Mouse (Mus musculus) neural tube, embryonic 15.5 days (tissue): ENCODE measurements at regions not wholly inside any gene's neighbourhood (a gene's known extent, or its start where the extent isn't known, plus 50 kb on each side); places are given as distances from the start of the nearest gene placed in this dataset.
"Not testable (repeated sequence)": the region's sequence is repeated elsewhere in the genome, so short reads cannot be mapped to it uniquely, and the experiment has no call there.

Experiments used
- ATAC-seq: fragments of 200-750 bp; cut with Nextera tagmentation; 2 replicates; pipeline ENCODE4 v1.8.0; 2017; ENCODE audit warnings: mild to moderate bottlenecking, moderate TSS enrichment, moderate library complexity; ENCODE audit not compliant: low FRiP score
- H3K27ac ChIP-seq: fragments of 300-500 bp; sonication (generic); replicated peaks from 2 replicates; pipeline ENCODE4 v1.5.1; 2015; ENCODE audit warnings: mild to moderate bottlenecking, inconsistent platforms
- H3K27me3 ChIP-seq: fragments of 300-500 bp; sonication (generic); replicated peaks from 2 replicates; pipeline ENCODE4 v1.6.1; 2015; ENCODE audit warnings: inconsistent platforms
- H3K36me3 ChIP-seq: fragments of 300-500 bp; sonication (generic); 2 replicates; pipeline ENCODE4 v1.6.1; 2015; ENCODE audit warnings: inconsistent platforms
- H3K4me1 ChIP-seq: fragments of 300-500 bp; sonication (generic); 2 replicates; pipeline ENCODE4 v1.6.1; 2015; ENCODE audit warnings: inconsistent platforms
- H3K4me2 ChIP-seq: fragments of 300-500 bp; sonication (generic); 2 replicates; pipeline ENCODE4 v1.6.1; 2015; ENCODE audit warnings: inconsistent platforms, mild to moderate bottlenecking, moderate library complexity
- H3K4me3 ChIP-seq: fragments of 300-500 bp; sonication (generic); replicated peaks from 2 replicates; pipeline ENCODE4 v1.5.1; 2015; ENCODE audit warnings: mild to moderate bottlenecking, inconsistent platforms
- H3K9ac ChIP-seq: fragments of 300-500 bp; sonication (generic); replicated peaks from 2 replicates; pipeline ENCODE4 v1.6.1; 2015; ENCODE audit warnings: mild to moderate bottlenecking, inconsistent platforms
- H3K9me3 ChIP-seq: fragments of 300-500 bp; sonication (generic); replicated peaks from 2 replicates; pipeline ENCODE4 v1.6.1; 2016; ENCODE audit warnings: inconsistent platforms
- WGBS: fragments of 180-500 bp; shearing (Covaris S2); methylation state at CpG from one replicate; pipeline ENCODE4 v1.1.7; 2015; ENCODE audit warnings: mixed read lengths; 5-methylcytosine and 5-hydroxymethylcytosine counted together

- no peak overlapping the region for H3K9ac ChIP-seq
- no peak overlapping the region for H3K4me3 ChIP-seq
- no peaks in the 10 kb centered on the region for H3K4me1 ChIP-seq
- H3K27ac ChIP-seq = no peak overlapping the region
- no peaks in the 10 kb centered on the region for H3K36me3 ChIP-seq
- H3K4me2 ChIP-seq = no peak overlapping the region
- 92% methylated on average over 1 of the region's 1 CpGs for WGBS
- no peaks in the 10 kb centered on the region for H3K9me3 ChIP-seq
- ATAC-seq = no peak
- no peaks in the 10 kb centered on the region for H3K27me3 ChIP-seq
Measured at GRCm38 (mm10) chr14:76936671-76937070, 99.9 kb upstream of the Ccdc122 start.

DNA sequence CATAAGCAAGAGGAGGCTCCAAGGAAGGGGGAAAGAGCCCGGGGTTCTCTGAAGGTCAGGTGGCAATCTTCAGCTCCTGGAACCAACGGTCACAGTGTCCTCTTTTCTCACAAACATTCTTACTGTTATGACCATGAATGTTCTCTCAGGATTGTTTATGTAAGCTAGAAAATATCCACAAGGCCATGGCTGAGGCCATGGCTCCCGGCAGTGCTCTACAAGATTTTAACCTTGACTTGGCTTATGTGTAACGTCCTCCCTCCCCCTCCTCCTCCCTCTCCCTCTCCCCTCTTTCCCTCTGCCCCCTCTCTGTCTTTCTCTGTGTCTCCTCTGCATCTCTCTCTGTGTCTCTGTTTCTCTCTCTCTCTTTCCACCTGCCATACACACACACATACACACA lies 100.5 kb upstream of the Ccdc122 start:
- 77% methylated on average over 4 of the region's 4 CpGs for WGBS
- not testable (repeated sequence) for H3K4me1 ChIP-seq, H3K9me3 ChIP-seq, H3K4me3 ChIP-seq, ATAC-seq, H3K4me2 ChIP-seq, H3K36me3 ChIP-seq, H3K27me3 ChIP-seq, H3K9ac ChIP-seq, H3K27ac ChIP-seq

DNA sequence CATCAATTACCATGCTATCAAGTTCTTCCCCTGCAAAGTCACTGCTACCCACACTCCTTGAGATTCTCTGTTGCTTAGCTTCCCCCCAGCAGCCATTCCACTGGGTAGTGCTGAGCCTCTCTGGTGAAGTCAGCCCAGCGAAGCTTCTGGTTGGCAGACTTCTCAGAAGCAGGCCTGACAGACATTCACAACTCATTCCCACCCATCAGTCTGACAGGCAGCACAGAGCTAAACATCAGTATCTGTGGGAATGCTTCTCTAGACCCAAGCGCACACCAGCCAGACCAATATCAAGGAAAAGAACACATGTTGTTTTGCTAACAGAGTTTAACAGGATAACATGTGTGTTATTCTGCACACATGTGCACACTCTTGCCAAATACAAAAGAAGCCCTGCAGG lies 101.1 kb upstream of the Ccdc122 start:
- Histone ChIP-seq H3K4me1 (peaks cover 8% of the 10 kb centered on the region; the same call in 1 of the 2 replicates), H3K27ac (no peak overlapping the region), H3K36me3 (no peaks in the 10 kb centered on the region), H3K4me3 (no peak overlapping the region), H3K9ac (no peak overlapping the region), H3K4me2 (no peak overlapping the region), H3K9me3 (no peaks in the 10 kb centered on the region), H3K27me3 (no peaks in the 10 kb centered on the region)
- 83% methylated on average over 2 of the region's 2 CpGs for WGBS
- ATAC-seq = no peak

- no peak overlapping the region for H3K4me3 ChIP-seq
- H3K4me2 ChIP-seq = no peak overlapping the region
- peaks cover 11% of the 10 kb centered on the region; the same call in 1 of the 2 replicates for H3K4me1 ChIP-seq
- H3K27me3 ChIP-seq = no peaks in the 10 kb centered on the region
- WGBS = 72% methylated on average over 6 of the region's 6 CpGs
- H3K27ac ChIP-seq = no peak overlapping the region
- no peak for ATAC-seq
- H3K9ac ChIP-seq = no peak overlapping the region
- H3K36me3 ChIP-seq = no peaks in the 10 kb centered on the region
- no peaks in the 10 kb centered on the region for H3K9me3 ChIP-seq
Measured at GRCm38 (mm10) chr14:76932890-76933289, 103.7 kb upstream of the Ccdc122 start.

DNA sequence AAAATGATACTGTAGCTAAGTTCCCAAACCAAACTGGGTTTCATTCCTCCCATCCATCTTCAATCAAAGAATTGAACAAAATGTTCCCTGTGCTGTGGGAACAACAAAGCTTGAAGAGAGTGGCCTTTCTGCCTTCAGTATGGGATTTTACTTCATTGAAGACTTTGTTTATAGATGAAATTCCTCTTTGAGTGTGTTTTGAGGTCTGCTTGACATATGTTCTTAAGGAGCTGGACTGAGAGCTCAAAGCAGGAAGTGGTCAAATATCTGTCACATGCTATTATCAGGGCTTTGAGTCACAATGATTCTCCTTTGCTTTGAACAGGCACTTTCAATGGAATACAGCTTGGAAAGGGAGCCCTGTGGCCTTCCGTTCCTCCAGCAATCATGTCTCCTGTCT lies 105.2 kb upstream of the Ccdc122 start:
- H3K27ac ChIP-seq = peak overlapping the region; percentile 41
- H3K4me2 ChIP-seq = no peak overlapping the region
- ATAC-seq = no peak
- H3K27me3 ChIP-seq = no peaks in the 10 kb centered on the region
- H3K4me1 ChIP-seq = peaks cover 11% of the 10 kb centered on the region; the same call in 1 of the 2 replicates
- no peaks in the 10 kb centered on the region for H3K9me3 ChIP-seq
- H3K4me3 ChIP-seq = no peak overlapping the region
- H3K36me3 ChIP-seq = no peaks in the 10 kb centered on the region
- WGBS = 76% methylated on average over 1 of the region's 1 CpGs
- H3K9ac ChIP-seq = no peak overlapping the region

DNA sequence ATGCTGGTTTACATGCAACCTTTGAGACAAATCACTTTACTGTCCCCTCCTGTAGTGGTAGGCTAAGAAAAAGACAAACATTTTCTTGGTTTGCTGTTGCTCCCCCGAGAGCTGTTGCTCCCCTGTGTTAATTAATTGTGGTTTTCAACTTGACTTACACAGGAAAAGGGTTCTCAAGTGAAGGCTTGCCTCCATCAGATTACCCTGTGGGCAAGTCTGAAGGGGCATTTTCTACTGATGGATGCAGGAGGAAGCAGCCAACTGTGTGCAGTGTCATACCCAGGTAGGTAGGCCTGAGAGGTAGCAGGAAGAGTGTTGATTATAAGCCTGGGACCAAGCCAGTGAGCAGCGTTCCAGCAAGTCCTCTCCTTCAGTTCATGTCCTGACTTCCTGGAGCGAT lies 107.0 kb upstream of the Ccdc122 start:
- Histone ChIP-seq H3K27ac (no peak overlapping the region), H3K4me2 (no peak overlapping the region), H3K36me3 (no peaks in the 10 kb centered on the region), H3K9me3 (no peaks in the 10 kb centered on the region), H3K4me3 (no peak overlapping the region), H3K4me1 (peaks cover 11% of the 10 kb centered on the region; the same call in 1 of the 2 replicates), H3K9ac (no peak overlapping the region), H3K27me3 (no peaks in the 10 kb centered on the region)
- 85% methylated on average over 3 of the region's 3 CpGs for WGBS
- no peak for ATAC-seq

DNA sequence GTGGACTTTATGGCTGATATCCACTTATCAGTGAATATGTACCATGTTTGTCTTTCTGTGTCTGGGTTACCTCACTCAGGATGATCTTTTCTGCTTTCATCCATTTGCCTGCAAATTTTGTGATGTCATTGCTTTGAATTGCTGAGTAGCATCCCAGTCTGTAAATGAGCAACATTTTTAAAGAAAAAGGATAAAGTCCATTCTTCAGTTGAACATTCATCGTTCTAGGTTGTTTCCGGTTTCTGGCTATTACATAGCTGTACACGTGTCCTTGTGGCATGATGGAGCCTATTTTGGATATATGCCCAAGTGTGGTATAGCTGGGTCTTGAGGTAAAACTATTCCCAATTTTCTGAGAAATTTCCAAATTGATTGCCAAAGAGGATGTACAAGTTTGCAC lies 107.9 kb upstream of the Ccdc122 start:
- no peak overlapping the region for H3K4me2 ChIP-seq
- H3K36me3 ChIP-seq = no peaks in the 10 kb centered on the region
- 95% methylated on average over 3 of the region's 3 CpGs for WGBS
- no peaks in the 10 kb centered on the region for H3K27me3 ChIP-seq
- no peak overlapping the region for H3K9ac ChIP-seq
- ATAC-seq = no peak
- no peak overlapping the region for H3K4me3 ChIP-seq
- peaks cover 11% of the 10 kb centered on the region; the same call in 1 of the 2 replicates for H3K4me1 ChIP-seq
- H3K9me3 ChIP-seq = no peaks in the 10 kb centered on the region
- no peak overlapping the region for H3K27ac ChIP-seq

- Histone ChIP-seq H3K27me3 (no peaks in the 10 kb centered on the region), H3K9me3 (no peaks in the 10 kb centered on the region), H3K4me2 (no peak overlapping the region), H3K4me3 (no peak overlapping the region), H3K36me3 (no peaks in the 10 kb centered on the region), H3K9ac (no peak overlapping the region), H3K27ac (no peak overlapping the region), H3K4me1 (peaks cover 11% of the 10 kb centered on the region; the same call in 1 of the 2 replicates)
- WGBS = 79% methylated on average over 5 of the region's 5 CpGs
- ATAC-seq = no peak
Measured at GRCm38 (mm10) chr14:76927245-76927806, 109.2 kb upstream of the Ccdc122 start.

DNA sequence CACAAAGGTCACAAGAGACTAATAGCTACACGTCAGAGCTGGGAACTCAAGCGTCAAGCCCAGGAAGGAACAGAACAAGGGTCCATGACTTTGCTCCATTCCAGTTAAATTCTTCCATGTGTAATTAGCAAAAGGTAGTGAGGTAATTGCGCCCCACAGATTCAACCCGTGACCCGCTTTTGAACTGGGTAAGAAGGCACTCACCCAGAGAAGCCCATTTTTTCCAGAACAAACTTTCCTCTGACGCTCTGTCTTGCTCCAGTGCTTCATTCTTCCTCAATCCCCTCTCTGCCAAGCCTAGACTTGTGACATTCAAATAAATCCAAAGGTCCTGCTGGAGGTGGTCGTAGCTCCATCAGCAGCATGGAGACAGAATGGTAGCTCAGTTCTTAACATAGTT lies 110.2 kb upstream of the Ccdc122 start:
- H3K9ac ChIP-seq = no peak overlapping the region
- H3K27me3 ChIP-seq = no peaks in the 10 kb centered on the region
- peaks cover 9% of the 10 kb centered on the region; the same call in 1 of the 2 replicates for H3K4me1 ChIP-seq
- no peak overlapping the region for H3K4me3 ChIP-seq
- no peak for ATAC-seq
- H3K36me3 ChIP-seq = no peaks in the 10 kb centered on the region
- no peaks in the 10 kb centered on the region for H3K9me3 ChIP-seq
- H3K4me2 ChIP-seq = no peak overlapping the region
- WGBS = 88% methylated on average over 7 of the region's 7 CpGs
- H3K27ac ChIP-seq = no peak overlapping the region

DNA sequence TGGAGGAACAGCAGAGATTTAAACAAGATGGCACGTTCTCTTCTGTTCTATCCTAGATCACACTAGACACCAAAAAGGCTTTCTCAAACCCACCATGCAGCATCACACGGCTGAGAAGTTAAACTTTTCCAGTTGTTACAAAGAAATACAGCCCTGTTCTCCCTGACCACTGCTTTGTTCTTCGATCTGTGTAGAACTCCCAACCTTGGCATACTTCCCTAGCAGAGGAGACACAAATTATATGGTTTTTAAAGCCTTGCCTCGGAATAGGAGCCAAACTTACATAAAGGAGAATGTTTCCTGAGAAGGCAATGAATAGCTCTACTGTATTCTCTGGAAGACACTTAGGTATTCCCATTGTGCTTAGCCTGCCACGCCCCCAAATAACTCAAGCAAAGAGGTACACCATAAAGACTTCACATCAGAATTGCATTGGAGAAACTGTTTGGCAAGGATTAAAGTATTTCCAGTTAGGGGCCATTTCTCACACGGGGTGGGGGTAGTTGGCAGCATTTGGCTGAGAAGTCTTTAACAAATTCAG lies 114.1 kb upstream of the Ccdc122 start:
- no peak overlapping the region for H3K4me3 ChIP-seq
- no peaks in the 10 kb centered on the region for H3K9me3 ChIP-seq
- H3K4me1 ChIP-seq = no peaks in the 10 kb centered on the region
- no peaks in the 10 kb centered on the region for H3K27me3 ChIP-seq
- 59% methylated on average over 6 of the region's 6 CpGs for WGBS
- no peaks in the 10 kb centered on the region for H3K36me3 ChIP-seq
- ATAC-seq = peak; percentile 78
- H3K4me2 ChIP-seq = no peak overlapping the region
- no peak overlapping the region; the same call in 1 of the 2 replicates for H3K27ac ChIP-seq
- H3K9ac ChIP-seq = no peak overlapping the region

- no peaks in the 10 kb centered on the region for H3K4me1 ChIP-seq
- no peaks in the 10 kb centered on the region for H3K36me3 ChIP-seq
- H3K9me3 ChIP-seq = no peaks in the 10 kb centered on the region
- H3K4me3 ChIP-seq = no peak overlapping the region
- no peak overlapping the region for H3K9ac ChIP-seq
- no peak overlapping the region for H3K27ac ChIP-seq
- no peaks in the 10 kb centered on the region for H3K27me3 ChIP-seq
- no peak overlapping the region for H3K4me2 ChIP-seq
- no peak for ATAC-seq
- WGBS = 81% methylated on average over 3 of the region's 3 CpGs
Measured at GRCm38 (mm10) chr14:76918091-76918490, 118.5 kb upstream of the Ccdc122 start.

- 79% methylated on average over 10 of the region's 10 CpGs for WGBS
- H3K4me3 ChIP-seq = no peak overlapping the region
Measured at GRCm38 (mm10) chr14:76917139-76917929, 119.2 kb upstream of the Ccdc122 start.

More at GRCm38 (mm10) chr14:76917139-76917929, 119.2 kb upstream of the Ccdc122 start:
- no peak overlapping the region for H3K27ac ChIP-seq
- H3K9me3 ChIP-seq = no peaks in the 10 kb centered on the region
- H3K27me3 ChIP-seq = no peaks in the 10 kb centered on the region
- no peak overlapping the region for H3K4me2 ChIP-seq
- no peak for ATAC-seq
- H3K9ac ChIP-seq = no peak overlapping the region
- no peaks in the 10 kb centered on the region for H3K36me3 ChIP-seq
- H3K4me1 ChIP-seq = no peaks in the 10 kb centered on the region
